Mouse (Mus musculus): ENCODE data around the gene Cnn2. TPM values are rescaled to one million over a fixed set of nuclear protein-coding genes. Genes with fewer than 3 reads are reported as not detected.

The Cnn2 gene
- total RNA-seq, 2 experiments from 2014 or later: 3.9 to 9.7 TPM

- peak overlapping the region; percentile 99 for H3K27ac ChIP-seq
- intact Hi-C loops (cut with DNase I): loop anchor here (2.0 to 5.0 kb wide), 3 partner anchors 66 to 154 kb away; partner anchors contain the start of genes Cbarp and Stk11
- peak overlapping the region; percentile 88 for H3K4me3 ChIP-seq
- no peak for TF ChIP-seq CTCF (IDR thresholded peaks at IDR 0.05)
- peak; percentile 65 for DNase-seq
Observed at GRCm38 (mm10) chr10:79986232-79986878, 2.0 kb upstream of the Cnn2 start.

- intact Hi-C loops (cut with DNase I): loop anchor here (2.0 to 5.0 kb wide), 3 partner anchors 65 to 154 kb away; partner anchors contain the start of genes Cbarp and Stk11
- Histone ChIP-seq H3K4me3 (peak overlapping the region; percentile 88), H3K27ac (peak overlapping the region; percentile 99)
- TF ChIP-seq CTCF (IDR thresholded peaks at IDR 0.05): peak; percentile 93
- DNase-seq: peak; percentile 89
Observed at GRCm38 (mm10) chr10:79986963-79987362, 1.4 kb upstream of the Cnn2 start.

- intact Hi-C loops (cut with DNase I): loop anchor here (2.0 to 5.0 kb wide), 3 partner anchors 64 to 153 kb away; partner anchors contain the start of genes Cbarp and Stk11
- Histone ChIP-seq H3K27ac (peak overlapping the region; percentile 99), H3K4me3 (peak overlapping the region; percentile 88)
- no peak for DNase-seq
- TF ChIP-seq CTCF (IDR thresholded peaks at IDR 0.05): no peak
Observed at GRCm38 (mm10) chr10:79987771-79988505, 446 bp upstream of the Cnn2 start.

GRCm38 (mm10) chr10:79989272-79989786 lies 945 bp downstream of the Cnn2 start:
- TF ChIP-seq CTCF (IDR thresholded peaks at IDR 0.05): no peak
- intact Hi-C loops (cut with DNase I): loop anchor here (5.0 kb wide), 1 partner anchor 63 kb away; no protein-coding TSS in a partner anchor
- H3K27ac ChIP-seq: peak overlapping the region; percentile 99
- peak overlapping the region; percentile 88 for H3K4me3 ChIP-seq
- no peak for DNase-seq

GRCm38 (mm10) chr10:79989870-79990269 lies 1.5 kb downstream of the Cnn2 start:
- peak overlapping the region; percentile 99 for H3K27ac ChIP-seq
- no peak for DNase-seq
- intact Hi-C loops (cut with DNase I): loop anchor here (5.0 kb wide), 1 partner anchor 62 kb away; no protein-coding TSS in a partner anchor
- peak overlapping the region; percentile 88 for H3K4me3 ChIP-seq
- no peak for TF ChIP-seq CTCF (IDR thresholded peaks at IDR 0.05)

GRCm38 (mm10) chr10:79991099-79991498 lies 2.7 kb downstream of the Cnn2 start:
- intact Hi-C loops (cut with DNase I): no loop called here
- no peak overlapping the region for H3K27ac ChIP-seq

GRCm38 (mm10) chr10:79991548-79991947 lies 3.2 kb downstream of the Cnn2 start:
- intact Hi-C loops (cut with DNase I): no loop called here
- DNase-seq: no peak
- TF ChIP-seq CTCF (IDR thresholded peaks at IDR 0.05): peak; percentile 29; the same call in 1 of the 2 replicates
- no peak overlapping the region for H3K27ac ChIP-seq
- H3K4me3 ChIP-seq: no peak overlapping the region

More at GRCm38 (mm10) chr10:79991099-79991498, 2.7 kb downstream of the Cnn2 start:
- peak overlapping the region; percentile 7 for H3K4me3 ChIP-seq
- no peak for DNase-seq
- TF ChIP-seq CTCF (IDR thresholded peaks at IDR 0.05): no peak

- intact Hi-C loops (cut with DNase I): loop anchor here (5.0 kb wide), 1 partner anchor 43 kb away; the partner anchor contains the start of gene Polr2e
- Histone ChIP-seq H3K27ac (0 out of 2 replicates have a peak overlapping the region, but pooled peaks have one; percentile 31), H3K4me3 (no peak overlapping the region)
- DNase-seq: no peak
- TF ChIP-seq CTCF (IDR thresholded peaks at IDR 0.05): no peak
Observed at GRCm38 (mm10) chr10:79994397-79995115, 6.2 kb downstream of the Cnn2 start.

GRCm38 (mm10) chr10:79995636-79996035 lies 7.3 kb downstream of the Cnn2 start:
- no peak for TF ChIP-seq CTCF (IDR thresholded peaks at IDR 0.05)

GRCm38 (mm10) chr10:79996272-79997033 lies 8.1 kb downstream of the Cnn2 start, which contains the start of gene Abca7:
Gene Abca7, plus strand, starts transcription at chr10:79996494.
- intact Hi-C loops (cut with DNase I): loop anchor here (5.0 kb wide), 1 partner anchor 41 kb away; the partner anchor contains the start of gene Polr2e
- Histone ChIP-seq H3K4me3 (peak within 1 kb of the TSS; percentile 83), H3K27ac (peak within 1 kb of the TSS; percentile 86)
- peak; percentile 99 for DNase-seq
- no peak for TF ChIP-seq CTCF (IDR thresholded peaks at IDR 0.05)

More at GRCm38 (mm10) chr10:79995636-79996035, 7.3 kb downstream of the Cnn2 start:
- no peak for DNase-seq
- intact Hi-C loops (cut with DNase I): loop anchor here (5.0 kb wide), 1 partner anchor 42 kb away; the partner anchor contains the start of gene Polr2e
- peak overlapping the region; percentile 83; the same call in 1 of the 2 replicates for H3K4me3 ChIP-seq
- H3K27ac ChIP-seq: peak overlapping the region; percentile 86

Data from gastrocnemius, adult 2 months (tissue).